In genomic region chr11:58093021-58093528, GRCm38 (mm10) we compare ENCODE assay signal across 9 mouse cellular contexts. TPM values are rescaled to one million over a fixed set of nuclear protein-coding genes. Genes with fewer than 3 reads are reported as not detected.
A peak's percentile ranks its signal among the peaks of the same experiment; 100 is the strongest.
DNase-seq lines count a peak whose midpoint lies in the region; ATAC-seq and TF ChIP-seq lines count a peak whose summit lies in the region.
"Had no signal": no experiment of that assay in that cellular context is flagged by ENCODE, and none has a peak within 500 bp of the region (broad histone marks: within the 10 kb centered on the region; RNA-seq: fewer than 3 reads in every experiment).

TSS of gene Gm12248 (minus strand) at chr11:58093134.

- H3K9ac ChIP-seq in hindbrain, embryonic 12.5 days, result no peak within 1 kb of the TSS
- H3K9ac ChIP-seq in hindbrain, embryonic 16.5 days (ENCODE audit: low read depth, low read length), result no peak within 1 kb of the TSS
- peak within 1 kb of the TSS; percentile 25; the same call in 1 of the 2 replicates for H3K9ac ChIP-seq in heart, embryonic 15.5 days
- no peak within 1 kb of the TSS; the same call in 1 of the 2 replicates for H3K9ac ChIP-seq in limb, embryonic 12.5 days (replicated peaks)

- no peak within 1 kb of the TSS for H3ac ChIP-seq in myocyte (ENCODE audit: control insufficient read depth, insufficient read length)

- DNase-seq in frontal cortex, postnatal 14 days (ENCODE audit: low spot score in 2 of 2), result no peak
- DNase-seq in frontal cortex, adult 2 months (ENCODE audit: extremely low spot score in 1 of 2, low spot score in 1 of 2), result no peak

- H3K4me3 ChIP-seq in hindbrain, embryonic 12.5 days, result no peak within 1 kb of the TSS
- H3K4me3 ChIP-seq in hindbrain, embryonic 16.5 days (ENCODE audit: low read length), result no peak within 1 kb of the TSS
- peak within 1 kb of the TSS; percentile 27 for H3K4me3 ChIP-seq in heart, embryonic 15.5 days
- no peak within 1 kb of the TSS for H3K4me3 ChIP-seq in limb, embryonic 12.5 days (replicated peaks)
- H3K4me3 ChIP-seq in myocyte, result peak within 1 kb of the TSS; percentile 18

- ATAC-seq in hindbrain, embryonic 12.5 days (ENCODE audit: low FRiP score), result no peak
- no peak for ATAC-seq in hindbrain, embryonic 16.5 days
- peak; percentile 66 for ATAC-seq in common myeloid progenitor, adult 5-6 weeks (replicated peaks; ENCODE audit: low read depth, poor library complexity, severe bottlenecking)
- 0 out of 2 replicates have a peak, but pooled peaks have one; percentile 62 for ATAC-seq in heart, embryonic 15.5 days (replicated peaks; ENCODE audit: insufficient number of reproducible peaks, insufficient read depth, low FRiP score, low read depth)
- ATAC-seq in limb, embryonic 12.5 days (ENCODE audit: insufficient number of reproducible peaks, insufficient read depth, low FRiP score, low TSS enrichment, low read depth), result peak; percentile 66; the same call in 1 of the 2 replicates

- no peaks in the 10 kb centered on the region for H3K79me2 ChIP-seq in myocyte (ENCODE audit: control insufficient read depth, insufficient read depth)

- peaks cover 23% of the 10 kb centered on the region for H3K27me3 ChIP-seq in hindbrain, embryonic 12.5 days
- H3K27me3 ChIP-seq in hindbrain, embryonic 16.5 days (replicated peaks; ENCODE audit: control insufficient read depth, insufficient read depth, low read length), result peaks cover 6% of the 10 kb centered on the region; the same call in 1 of the 2 replicates
- 0 out of 2 replicates have a peak, but pooled peaks cover 4% of the 10 kb centered on the region for H3K27me3 ChIP-seq in heart, embryonic 15.5 days
- H3K27me3 ChIP-seq in limb, embryonic 12.5 days, result peaks cover 23% of the 10 kb centered on the region
- H3K27me3 ChIP-seq in myocyte (ENCODE audit: control insufficient read depth, insufficient read depth, insufficient read length), result no peaks in the 10 kb centered on the region

- no peak within 1 kb of the TSS for H3K27ac ChIP-seq in hindbrain, embryonic 12.5 days
- H3K27ac ChIP-seq in hindbrain, embryonic 16.5 days (ENCODE audit: low read depth, low read length), result no peak within 1 kb of the TSS
- no peak within 1 kb of the TSS for H3K27ac ChIP-seq in heart, embryonic 15.5 days
- H3K27ac ChIP-seq in limb, embryonic 12.5 days, result 0 out of 2 replicates have a peak within 1 kb of the TSS, but pooled peaks have one; percentile 2

- 21% methylated on average over 12 of the region's 12 CpGs for WGBS in hindbrain, embryonic 12.5 days
- 22% methylated on average over 12 of the region's 12 CpGs for WGBS in hindbrain, embryonic 16.5 days
- WGBS in heart, embryonic 15.5 days, result 14% methylated on average over 12 of the region's 12 CpGs
- WGBS in limb, embryonic 12.5 days, result 19% methylated on average over 12 of the region's 12 CpGs

- H3K4me2 ChIP-seq in hindbrain, embryonic 12.5 days (replicated peaks), result 0 out of 2 replicates have a peak within 1 kb of the TSS, but pooled peaks have one; percentile 14
- no peak within 1 kb of the TSS for H3K4me2 ChIP-seq in hindbrain, embryonic 16.5 days (ENCODE audit: low read length)
- peak within 1 kb of the TSS; percentile 55 for H3K4me2 ChIP-seq in heart, embryonic 15.5 days
- H3K4me2 ChIP-seq in limb, embryonic 12.5 days, result peak within 1 kb of the TSS; percentile 35
- H3K4me2 ChIP-seq in myocyte (ENCODE audit: low read depth), result peak within 1 kb of the TSS; percentile 75

- H3K36me3 ChIP-seq in hindbrain, embryonic 12.5 days, result no peaks in the 10 kb centered on the region
- no peaks in the 10 kb centered on the region for H3K36me3 ChIP-seq in hindbrain, embryonic 16.5 days (ENCODE audit: control insufficient read depth, insufficient read depth, low read length)
- H3K36me3 ChIP-seq in heart, embryonic 15.5 days, result no peaks in the 10 kb centered on the region
- H3K36me3 ChIP-seq in limb, embryonic 12.5 days, result no peaks in the 10 kb centered on the region
- H3K36me3 ChIP-seq in myocyte (ENCODE audit: control insufficient read depth, insufficient read depth), result no peaks in the 10 kb centered on the region

- H3K9me3 ChIP-seq in hindbrain, embryonic 12.5 days (replicated peaks), result no peaks in the 10 kb centered on the region
- H3K9me3 ChIP-seq in hindbrain, embryonic 16.5 days (ENCODE audit: control insufficient read depth, low read length), result no peaks in the 10 kb centered on the region
- H3K9me3 ChIP-seq in heart, embryonic 15.5 days (replicated peaks), result no peaks in the 10 kb centered on the region
- H3K9me3 ChIP-seq in limb, embryonic 12.5 days, result no peaks in the 10 kb centered on the region

- peak; percentile 28 for TF ChIP-seq POLR2A in myocyte (IDR thresholded peaks at IDR 0.05; ENCODE audit: insufficient read length, low read depth)

- H3K4me1 ChIP-seq in hindbrain, embryonic 12.5 days, result peaks cover 6% of the 10 kb centered on the region; the same call in 1 of the 2 replicates
- H3K4me1 ChIP-seq in hindbrain, embryonic 16.5 days (ENCODE audit: control insufficient read depth, insufficient read depth, low read depth, low read length), result peaks cover 4% of the 10 kb centered on the region; the same call in 1 of the 2 replicates
- peaks cover 14% of the 10 kb centered on the region for H3K4me1 ChIP-seq in heart, embryonic 15.5 days (replicated peaks)
- peaks cover 14% of the 10 kb centered on the region for H3K4me1 ChIP-seq in limb, embryonic 12.5 days (replicated peaks)

TF ChIP-seq in myocyte, 11 proteins besides CTCF, POLR2A, EP300 and RAD21:
- TF ChIP-seq MYOD1 (IDR thresholded peaks at IDR 0.05; ENCODE audit: control insufficient read depth in 1 of 3, insufficient read length in 2 of 3, low read depth in 2 of 3) (no peak), USF1 (IDR thresholded peaks at IDR 0.05; ENCODE audit: low read depth) (peak; percentile 89), CEBPB (IDR thresholded peaks at IDR 0.05; ENCODE audit: insufficient read depth, poor library complexity, severe bottlenecking) (no peak)

RNA-seq across cellular contexts. Expression of gene Gm12248, which starts in this region (rescaled TPM):
- polyA plus RNA-seq in hindbrain, embryonic 12.5 days (2016; fragmentation: Nextera tagmentation; extraction: Ambion mirVana), result 0.14 TPM in 1 of 2 replicates, not detected in the other
- 0.13 TPM in 1 of 2 replicates, not detected in the other for polyA plus RNA-seq in hindbrain, embryonic 16.5 days (2015; fragmentation: Nextera tagmentation; extraction: Ambion mirVana)
- total RNA-seq in common myeloid progenitor, adult 5-6 weeks (2017), result not detected in 2 replicates
- polyA plus RNA-seq in heart, embryonic 15.5 days (2015; fragmentation: Nextera tagmentation; extraction: Ambion mirVana), result not detected in 2 replicates
- not detected in 2 replicates for polyA plus RNA-seq in limb, embryonic 12.5 days (2016; fragmentation: Nextera tagmentation; extraction: Ambion mirVana)
- 0.19 TPM for polyA plus RNA-seq in myocyte (2012; fragmentation: generic; extraction: Trizol)
- polyA plus RNA-seq in frontal cortex, adult 2 months (2012; rRNA removed), result not detected in 2 replicates
- total RNA-seq: neutrophil, adult 5-6 weeks had no signal

Comparison
In these comparisons a context has a peak if more than half of its experiments do, and no peak if none do; other contexts are left out.
1. Peak in ATAC-seq in common myeloid progenitor, adult 5-6 weeks; RNA of the gene not detected or under 1 TPM.
2. Peak in ATAC-seq, H3K4me3 ChIP-seq, H3K9ac ChIP-seq and H3K4me2 ChIP-seq in heart, embryonic 15.5 days; RNA of the gene not detected or under 1 TPM.
3. Peak in ATAC-seq, H3K27ac ChIP-seq and H3K4me2 ChIP-seq in limb, embryonic 12.5 days; RNA of the gene not detected or under 1 TPM.